Mouse (Mus musculus): Measurements from ENCODE around the gene Bclaf1. TPM values are rescaled to one million over a fixed set of nuclear protein-coding genes. Genes with fewer than 3 reads are reported as not detected.

Bclaf1 gene
- polyA plus RNA-seq, 1 experiment from 2014 or later, result 40.9 TPM

GRCm38 (mm10) chr10:20347285-20348214 is 35.3 kb downstream of the Bclaf1 start, which contains the start of gene Mtfr2:
Gene Mtfr2 (plus strand): TSS chr10:20347770.
- peaks cover 19% of the 10 kb centered on the region for H3K36me3 ChIP-seq (ENCODE audit: control insufficient read depth, insufficient read depth)
- no peaks in the 10 kb centered on the region for H3K27me3 ChIP-seq (ENCODE audit: control insufficient read depth, insufficient read depth, low read depth, low read length)
- under 1% methylated on average over 58 of the region's 58 CpGs for WGBS (ENCODE audit: insufficient replicate concordance)
- peak within 1 kb of the TSS; percentile 91 for H3K27ac ChIP-seq (ENCODE audit: low read length)
- H3K4me1 ChIP-seq (ENCODE audit: control insufficient read depth, low read depth, low read length), result peaks cover 6% of the 10 kb centered on the region; the same call in 1 of the 2 replicates
- H3K4me3 ChIP-seq (ENCODE audit: low read depth, low read length), result peak within 1 kb of the TSS; percentile 80
- peak within 1 kb of the TSS; percentile 84 for H3K9ac ChIP-seq (ENCODE audit: low read depth, low read length)
- H3K9me3 ChIP-seq (replicated peaks; ENCODE audit: control insufficient read depth, low read length), result no peaks in the 10 kb centered on the region
- H3K4me2 ChIP-seq (ENCODE audit: low read depth, low read length), result peak within 1 kb of the TSS; percentile 89
- peak; percentile 96 for ATAC-seq (ENCODE audit: low read depth)

GRCm38 (mm10) chr10:20348894-20349293 is 36.6 kb downstream of the Bclaf1 start:
- 22% methylated on average over 2 of the region's 2 CpGs for WGBS (ENCODE audit: insufficient replicate concordance)
- Histone ChIP-seq H3K27ac (ENCODE audit: low read length) (no peak overlapping the region), H3K4me2 (ENCODE audit: low read depth, low read length) (peak overlapping the region; percentile 89), H3K4me1 (ENCODE audit: control insufficient read depth, low read depth, low read length) (peaks cover 6% of the 10 kb centered on the region; the same call in 1 of the 2 replicates), H3K9ac (ENCODE audit: low read depth, low read length) (peak overlapping the region; percentile 84; the same call in 1 of the 2 replicates), H3K4me3 (ENCODE audit: low read depth, low read length) (peak overlapping the region; percentile 80), H3K27me3 (ENCODE audit: control insufficient read depth, insufficient read depth, low read depth, low read length) (no peaks in the 10 kb centered on the region), H3K9me3 (replicated peaks; ENCODE audit: control insufficient read depth, low read length) (no peaks in the 10 kb centered on the region), H3K36me3 (ENCODE audit: control insufficient read depth, insufficient read depth) (peaks cover 13% of the 10 kb centered on the region)
- ATAC-seq (ENCODE audit: low read depth), result no peak

GRCm38 (mm10) chr10:20361542-20362449 is 49.5 kb downstream of the Bclaf1 start:
- Histone ChIP-seq H3K27me3 (ENCODE audit: control insufficient read depth, insufficient read depth, low read depth, low read length) (no peaks in the 10 kb centered on the region), H3K9ac (ENCODE audit: low read depth, low read length) (no peak overlapping the region), H3K4me1 (ENCODE audit: control insufficient read depth, low read depth, low read length) (no peaks in the 10 kb centered on the region), H3K9me3 (replicated peaks; ENCODE audit: control insufficient read depth, low read length) (no peaks in the 10 kb centered on the region), H3K4me3 (ENCODE audit: low read depth, low read length) (no peak overlapping the region), H3K36me3 (ENCODE audit: control insufficient read depth, insufficient read depth) (peaks cover 7% of the 10 kb centered on the region), H3K4me2 (ENCODE audit: low read depth, low read length) (no peak overlapping the region), H3K27ac (ENCODE audit: low read length) (no peak overlapping the region)
- WGBS (ENCODE audit: insufficient replicate concordance), result 57% methylated on average over 10 of the region's 10 CpGs
- ATAC-seq (ENCODE audit: low read depth), result no peak

DNA sequence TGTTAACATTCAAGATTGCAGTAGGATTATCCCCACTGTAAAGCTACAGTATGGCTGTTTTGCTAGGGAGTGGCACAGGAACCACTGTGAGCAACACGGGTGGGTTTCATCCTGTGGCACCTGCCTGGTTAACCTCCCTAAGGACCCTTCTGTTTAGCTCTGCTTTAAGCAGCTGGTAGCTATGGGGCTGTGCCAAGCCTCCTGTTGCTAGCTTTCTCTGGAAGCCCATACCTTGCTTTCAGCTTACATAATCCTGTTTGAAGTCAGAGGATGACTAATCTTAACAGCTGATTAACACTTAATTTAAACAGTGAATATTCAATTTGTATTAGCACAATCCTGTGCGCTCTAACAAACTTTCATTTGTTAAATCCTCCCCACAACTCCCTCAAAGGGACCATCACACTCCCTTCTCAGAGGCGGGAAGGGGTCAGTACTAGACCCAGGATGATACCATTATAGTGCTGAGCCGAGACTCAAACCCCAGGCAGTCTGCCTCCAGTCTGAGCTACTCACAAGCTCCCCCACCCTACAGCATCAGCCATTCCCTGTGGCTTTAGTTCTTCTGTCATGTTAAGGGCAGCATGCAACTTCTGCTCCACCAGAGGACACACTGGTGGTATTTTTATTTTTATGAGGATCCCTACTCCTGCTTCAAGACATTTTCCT is 50.3 kb downstream of the Bclaf1 start:
- H3K4me3 ChIP-seq (ENCODE audit: low read depth, low read length), result no peak overlapping the region
- 79% methylated on average over 4 of the region's 4 CpGs for WGBS (ENCODE audit: insufficient replicate concordance)
- ATAC-seq (ENCODE audit: low read depth), result no peak

GRCm38 (mm10) chr10:20372046-20372445 is 59.8 kb downstream of the Bclaf1 start:
- H3K9me3 ChIP-seq (replicated peaks; ENCODE audit: control insufficient read depth, low read length), result no peaks in the 10 kb centered on the region
- H3K27me3 ChIP-seq (ENCODE audit: control insufficient read depth, insufficient read depth, low read depth, low read length), result no peaks in the 10 kb centered on the region
- no peak overlapping the region for H3K4me3 ChIP-seq (ENCODE audit: low read depth, low read length)
- no peak overlapping the region for H3K27ac ChIP-seq (ENCODE audit: low read length)
- WGBS (ENCODE audit: insufficient replicate concordance), result 80% methylated on average over 5 of the region's 5 CpGs
- H3K4me1 ChIP-seq (ENCODE audit: control insufficient read depth, low read depth, low read length), result no peaks in the 10 kb centered on the region
- H3K9ac ChIP-seq (ENCODE audit: low read depth, low read length), result no peak overlapping the region
- H3K4me2 ChIP-seq (ENCODE audit: low read depth, low read length), result no peak overlapping the region
- H3K36me3 ChIP-seq (ENCODE audit: control insufficient read depth, insufficient read depth), result no peaks in the 10 kb centered on the region
- no peak for ATAC-seq (ENCODE audit: low read depth)

More for the DNA sequence above, 50.3 kb downstream of the Bclaf1 start:
- Histone ChIP-seq H3K27me3 (ENCODE audit: control insufficient read depth, insufficient read depth, low read depth, low read length) (no peaks in the 10 kb centered on the region), H3K9me3 (replicated peaks; ENCODE audit: control insufficient read depth, low read length) (no peaks in the 10 kb centered on the region), H3K4me1 (ENCODE audit: control insufficient read depth, low read depth, low read length) (no peaks in the 10 kb centered on the region), H3K4me2 (ENCODE audit: low read depth, low read length) (no peak overlapping the region), H3K36me3 (ENCODE audit: control insufficient read depth, insufficient read depth) (peaks cover 3% of the 10 kb centered on the region; the same call in 1 of the 2 replicates), H3K9ac (ENCODE audit: low read depth, low read length) (no peak overlapping the region), H3K27ac (ENCODE audit: low read length) (no peak overlapping the region)

GRCm38 (mm10) chr10:20377621-20378020 is 65.4 kb downstream of the Bclaf1 start:
- WGBS (ENCODE audit: insufficient replicate concordance), result 68% methylated on average over 9 of the region's 9 CpGs

GRCm38 (mm10) chr10:20379071-20379735 is 66.9 kb downstream of the Bclaf1 start:
- Histone ChIP-seq H3K27ac (ENCODE audit: low read length) (no peak overlapping the region), H3K4me1 (ENCODE audit: control insufficient read depth, low read depth, low read length) (no peaks in the 10 kb centered on the region), H3K4me2 (ENCODE audit: low read depth, low read length) (no peak overlapping the region), H3K27me3 (ENCODE audit: control insufficient read depth, insufficient read depth, low read depth, low read length) (no peaks in the 10 kb centered on the region), H3K36me3 (ENCODE audit: control insufficient read depth, insufficient read depth) (no peaks in the 10 kb centered on the region), H3K4me3 (ENCODE audit: low read depth, low read length) (no peak overlapping the region), H3K9me3 (replicated peaks; ENCODE audit: control insufficient read depth, low read length) (no peaks in the 10 kb centered on the region), H3K9ac (ENCODE audit: low read depth, low read length) (no peak overlapping the region)
- ATAC-seq (ENCODE audit: low read depth), result no peak
- WGBS (ENCODE audit: insufficient replicate concordance), result 65% methylated on average over 9 of the region's 9 CpGs

More at GRCm38 (mm10) chr10:20377621-20378020, 65.4 kb downstream of the Bclaf1 start:
- no peaks in the 10 kb centered on the region for H3K36me3 ChIP-seq (ENCODE audit: control insufficient read depth, insufficient read depth)
- no peaks in the 10 kb centered on the region for H3K4me1 ChIP-seq (ENCODE audit: control insufficient read depth, low read depth, low read length)
- H3K27me3 ChIP-seq (ENCODE audit: control insufficient read depth, insufficient read depth, low read depth, low read length), result no peaks in the 10 kb centered on the region
- no peak overlapping the region for H3K4me3 ChIP-seq (ENCODE audit: low read depth, low read length)
- no peak overlapping the region for H3K4me2 ChIP-seq (ENCODE audit: low read depth, low read length)
- no peaks in the 10 kb centered on the region for H3K9me3 ChIP-seq (replicated peaks; ENCODE audit: control insufficient read depth, low read length)
- no peak for ATAC-seq (ENCODE audit: low read depth)
- H3K9ac ChIP-seq (ENCODE audit: low read depth, low read length), result no peak overlapping the region
- no peak overlapping the region for H3K27ac ChIP-seq (ENCODE audit: low read length)

- Histone ChIP-seq H3K9me3 (replicated peaks; ENCODE audit: control insufficient read depth, low read length) (no peaks in the 10 kb centered on the region), H3K9ac (ENCODE audit: low read depth, low read length) (no peak overlapping the region), H3K27me3 (ENCODE audit: control insufficient read depth, insufficient read depth, low read depth, low read length) (no peaks in the 10 kb centered on the region), H3K27ac (ENCODE audit: low read length) (no peak overlapping the region), H3K4me1 (ENCODE audit: control insufficient read depth, low read depth, low read length) (no peaks in the 10 kb centered on the region), H3K36me3 (ENCODE audit: control insufficient read depth, insufficient read depth) (no peaks in the 10 kb centered on the region), H3K4me2 (ENCODE audit: low read depth, low read length) (no peak overlapping the region), H3K4me3 (ENCODE audit: low read depth, low read length) (no peak overlapping the region)
- ATAC-seq (ENCODE audit: low read depth), result no peak
- WGBS (ENCODE audit: insufficient replicate concordance), result 63% methylated on average over 3 of the region's 3 CpGs
These were observed 68.5 kb downstream of the Bclaf1 start for GRCm38 (mm10) chr10:20380798-20381197.

Measured in liver, embryonic 16.5 days (tissue).